Mouse (Mus musculus) ES-E14 (cell line): ENCODE data around the gene Pimreg.

Experiments
- CHD2 ChIP-seq: IDR thresholded peaks from 2 replicates; pipeline ENCODE4 v1.6.1; 2014; ENCODE audit warnings: mild to moderate bottlenecking, low read depth, low read length, inconsistent platforms
- HCFC1 ChIP-seq: IDR thresholded peaks from 2 replicates; pipeline ENCODE4 v1.6.1; 2012; ENCODE audit warnings: low read length, inconsistent platforms, borderline replicate concordance; ENCODE audit not compliant: insufficient read depth
- MAFK ChIP-seq: IDR thresholded peaks from 2 replicates; pipeline ENCODE4 v1.6.1; 2014; ENCODE audit warnings: mild to moderate bottlenecking, low read depth, low read length, inconsistent platforms; ENCODE audit not compliant: insufficient read depth
- ZC3H11A ChIP-seq: IDR thresholded peaks from 2 replicates; pipeline ENCODE4 v1.6.1; 2012; ENCODE audit warnings: low read depth, mild to moderate bottlenecking, inconsistent platforms, low read length, borderline replicate concordance
- ZNF384 ChIP-seq: IDR thresholded peaks from 2 replicates; pipeline ENCODE4 v1.6.1; 2012; ENCODE audit warnings: low read depth, low read length, inconsistent platforms

DNA sequence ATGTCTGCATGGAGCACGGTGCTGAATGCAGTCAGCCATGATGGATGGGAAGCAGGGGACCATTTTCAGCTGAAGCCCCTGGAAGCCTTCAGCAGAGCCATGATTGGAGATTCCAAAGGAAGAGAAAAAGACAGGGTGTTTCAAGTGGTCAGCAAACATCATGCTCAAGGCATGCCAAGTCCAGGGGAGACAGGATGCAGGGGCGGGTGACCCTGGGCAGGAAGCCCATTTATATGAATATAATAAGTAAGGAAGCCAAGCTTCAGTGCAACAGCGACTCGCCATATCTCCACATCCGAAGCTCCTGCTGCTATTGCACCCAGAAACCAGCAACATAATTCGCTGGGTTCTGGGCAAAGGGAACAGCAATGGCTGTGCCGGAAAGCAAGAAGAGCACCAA is 52.6 kb downstream of the Pimreg start:
- TF ChIP-seq ZC3H11A (no peak), ZNF384 (no peak), HCFC1 (no peak), CHD2 (no peak), MAFK (no peak)
